Mouse (Mus musculus) hindbrain, embryonic 15.5 days (tissue): ENCODE measurements around the gene Amph. TPM values are rescaled to one million over a fixed set of nuclear protein-coding genes. Genes with fewer than 3 reads are reported as not detected.

ENCODE experiments used
- polyA plus RNA-seq: library from polyadenylated mRNA; unstranded; fragments of >200 nt; fragmentation: Nextera tagmentation; extraction: Ambion mirVana; gene quantifications from 2 replicates; pipeline ENCODE4 v1.2.1, GENCODE M21; 2015

Gene Amph
- polyA plus RNA-seq, 1 experiment from 2014 or later, result 71.9 TPM

Other genes starting within 250 kb of the Amph start
- 112 and 116 TPM in 2 replicates for gene Vps41, start 230.9 kb upstream of the Amph start, polyA plus RNA-seq